Mouse (Mus musculus): Measurements from ENCODE around the gene Inhba. TPM values are rescaled to one million over a fixed set of nuclear protein-coding genes. Genes with fewer than 3 reads are reported as not detected.

Gene Inhba
- total RNA-seq (2023) = not detected

DNA sequence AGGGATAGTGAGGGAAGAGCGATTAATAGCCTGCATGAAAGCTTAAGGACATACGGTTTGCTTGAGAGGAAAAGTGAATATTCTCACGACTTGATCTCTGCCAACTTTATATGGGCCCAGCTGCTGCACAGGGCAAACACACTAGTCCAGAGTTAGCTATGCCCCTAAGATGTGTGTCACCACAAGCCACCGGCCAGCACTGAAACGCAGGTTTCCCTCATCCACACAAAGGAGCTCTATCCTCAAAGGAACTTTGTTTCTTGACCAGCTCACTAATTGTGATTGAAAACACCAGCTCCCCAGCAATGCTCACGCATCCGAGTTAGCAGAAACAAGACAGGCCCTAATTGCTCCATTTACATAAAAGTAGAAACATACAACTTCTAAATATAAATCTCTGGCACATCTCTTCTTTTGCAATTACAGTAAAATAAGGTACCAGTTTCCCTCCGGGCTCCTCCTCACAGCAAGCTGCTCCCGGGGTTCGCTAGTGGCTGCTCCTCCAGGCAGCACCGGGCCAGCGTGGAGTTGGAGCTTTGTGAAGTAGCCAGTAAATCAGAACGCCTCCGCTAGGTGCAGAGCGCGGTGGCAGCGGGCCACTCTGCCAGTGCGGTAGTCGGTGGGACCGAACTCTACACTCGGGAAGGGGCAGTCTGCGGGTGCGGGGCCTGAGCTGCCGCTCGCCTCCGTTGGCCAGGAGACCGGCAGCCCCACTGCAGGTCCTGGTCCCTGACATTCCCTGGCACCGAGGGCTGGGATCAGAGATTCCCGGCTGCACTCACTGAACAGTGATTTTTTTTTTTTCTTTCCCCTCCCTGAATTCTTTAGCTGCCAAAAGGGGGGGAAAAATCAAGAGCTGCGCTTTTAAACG lies at the start of gene Inhba:
TSS of gene Inhba (plus strand) at position 480 of the 871 bp plus-strand sequence.

